Mouse (Mus musculus): ENCODE results near the gene Prss53. TPM values are rescaled to one million over a fixed set of nuclear protein-coding genes. Genes with fewer than 3 reads are reported as not detected.
"Not testable (repeated sequence)": the region's sequence is repeated elsewhere in the genome, so short reads cannot be mapped to it uniquely, and the experiment has no call there.

Gene Prss53
- total and polyA plus RNA-seq, 3 experiments, result 0.76 to 3.8 (median 1.2) TPM

GRCm38 (mm10) chr7:127849973-127850875 lies 40.5 kb downstream of the Prss53 start:
- no peak overlapping the region; the same call in 1 of the 2 replicates for H3K27ac ChIP-seq

GRCm38 (mm10) chr7:127842001-127842718 lies 48.6 kb downstream of the Prss53 start:
- Histone ChIP-seq H3K9ac (ENCODE audit: low read depth, low read length) (peak overlapping the region; percentile 76), H3K79me2 (replicated peaks; ENCODE audit: control insufficient read depth, insufficient read depth, low read length) (no peaks in the 10 kb centered on the region), H3K27ac (peak overlapping the region; percentile 87), H3K36me3 (ENCODE audit: control insufficient read depth, insufficient read depth, low read length) (peaks cover 3% of the 10 kb centered on the region), H3K27me3 (ENCODE audit: control insufficient read depth, insufficient read depth, low read length) (no peaks in the 10 kb centered on the region), H3K4me3 (peak overlapping the region; percentile 74), H3K4me1 (ENCODE audit: control insufficient read depth, insufficient read depth, low read length) (peaks cover 2% of the 10 kb centered on the region; the same call in 1 of the 2 replicates)
- peak; percentile 82 to 87 for DNase-seq
- no peak for TF ChIP-seq CTCF (IDR thresholded peaks at IDR 0.05)
- TF ChIP-seq EP300 (IDR thresholded peaks at IDR 0.05; ENCODE audit: insufficient read depth, low read depth, low read length), result no peak; the same call in 1 of the 2 replicates
- TF ChIP-seq POLR2A (IDR thresholded peaks at IDR 0.05; ENCODE audit: insufficient read depth, low read depth, low read length), result peak; percentile 97
- intact Hi-C loops (cut with DNase I), result loop anchor here (1.0 kb wide), 2 partner anchors 27 to 33 kb away; no protein-coding TSS in a partner anchor
- WGBS, result under 1% methylated on average over 40 of the region's 40 CpGs

More at GRCm38 (mm10) chr7:127849973-127850875, 40.5 kb downstream of the Prss53 start:
- H3K4me3 ChIP-seq, result no peak overlapping the region
- no peaks in the 10 kb centered on the region; the same call in 1 of the 2 replicates for H3K4me1 ChIP-seq (ENCODE audit: control insufficient read depth, insufficient read depth, low read length)
- WGBS, result 56% methylated on average over 6 of the region's 6 CpGs
- no peaks in the 10 kb centered on the region for H3K79me2 ChIP-seq (replicated peaks; ENCODE audit: control insufficient read depth, insufficient read depth, low read length)
- H3K9ac ChIP-seq (ENCODE audit: low read depth, low read length), result no peak overlapping the region
- DNase-seq, result no peak
- H3K27me3 ChIP-seq (ENCODE audit: control insufficient read depth, insufficient read depth, low read length), result no peaks in the 10 kb centered on the region
- no peaks in the 10 kb centered on the region for H3K36me3 ChIP-seq (ENCODE audit: control insufficient read depth, insufficient read depth, low read length)
- intact Hi-C loops (cut with DNase I), result no loop called here
- TF ChIP-seq EP300 (IDR thresholded peaks at IDR 0.05; ENCODE audit: insufficient read depth, low read depth, low read length) (no peak), CTCF (IDR thresholded peaks at IDR 0.05) (no peak), POLR2A (IDR thresholded peaks at IDR 0.05; ENCODE audit: insufficient read depth, low read depth, low read length) (0 out of 2 replicates have a peak, but pooled peaks have one; percentile 15)

GRCm38 (mm10) chr7:127841340-127842000 lies 49.3 kb downstream of the Prss53 start:
- H3K27me3 ChIP-seq (ENCODE audit: control insufficient read depth, insufficient read depth, low read length), result no peaks in the 10 kb centered on the region
- WGBS, result 1% methylated on average over 46 of the region's 46 CpGs
- intact Hi-C loops (cut with DNase I), result loop anchor here (1.0 kb wide), 1 partner anchor 41 kb away; the partner anchor contains the start of gene Hsd3b7
- H3K27ac ChIP-seq, result peak overlapping the region; percentile 87
- DNase-seq, result peak; percentile 95 to 96
- peak overlapping the region; percentile 76 for H3K9ac ChIP-seq (ENCODE audit: low read depth, low read length)
- peaks cover 2% of the 10 kb centered on the region; the same call in 1 of the 2 replicates for H3K4me1 ChIP-seq (ENCODE audit: control insufficient read depth, insufficient read depth, low read length)
- H3K36me3 ChIP-seq (ENCODE audit: control insufficient read depth, insufficient read depth, low read length), result peaks cover 3% of the 10 kb centered on the region
- no peaks in the 10 kb centered on the region for H3K79me2 ChIP-seq (replicated peaks; ENCODE audit: control insufficient read depth, insufficient read depth, low read length)
- peak overlapping the region; percentile 74 for H3K4me3 ChIP-seq
- TF ChIP-seq EP300 (IDR thresholded peaks at IDR 0.05; ENCODE audit: insufficient read depth, low read depth, low read length) (peak; percentile 40), CTCF (IDR thresholded peaks at IDR 0.05) (no peak), POLR2A (IDR thresholded peaks at IDR 0.05; ENCODE audit: insufficient read depth, low read depth, low read length) (peak; percentile 85)

- H3K79me2 ChIP-seq (replicated peaks; ENCODE audit: control insufficient read depth, insufficient read depth, low read length), result no peaks in the 10 kb centered on the region
- peak overlapping the region; percentile 70 for H3K9ac ChIP-seq (ENCODE audit: low read depth, low read length)
- TF ChIP-seq EP300 (IDR thresholded peaks at IDR 0.05; ENCODE audit: insufficient read depth, low read depth, low read length), result no peak
- no peak for TF ChIP-seq CTCF (IDR thresholded peaks at IDR 0.05)
- no peak for TF ChIP-seq POLR2A (IDR thresholded peaks at IDR 0.05; ENCODE audit: insufficient read depth, low read depth, low read length)
- peaks cover 2% of the 10 kb centered on the region; the same call in 1 of the 2 replicates for H3K4me1 ChIP-seq (ENCODE audit: control insufficient read depth, insufficient read depth, low read length)
- 4% methylated on average over 15 of the region's 15 CpGs for WGBS
- H3K4me3 ChIP-seq, result peak overlapping the region; percentile 74
- H3K27me3 ChIP-seq (ENCODE audit: control insufficient read depth, insufficient read depth, low read length), result no peaks in the 10 kb centered on the region
- peak in 1 of 2 experiments; percentile 65 for DNase-seq
- peaks cover 3% of the 10 kb centered on the region for H3K36me3 ChIP-seq (ENCODE audit: control insufficient read depth, insufficient read depth, low read length)
- intact Hi-C loops (cut with DNase I), result loop anchor here (1.0 kb wide), 1 partner anchor 41 kb away; the partner anchor contains the start of gene Hsd3b7
- peak overlapping the region; percentile 87 for H3K27ac ChIP-seq
Measured at GRCm38 (mm10) chr7:127840886-127841285, 49.9 kb downstream of the Prss53 start.

- 0 out of 2 replicates have a peak, but pooled peaks have one; percentile 3 for TF ChIP-seq CTCF (IDR thresholded peaks at IDR 0.05)
- DNase-seq; H3K27me3 ChIP-seq (ENCODE audit: control insufficient read depth, insufficient read depth, low read length); H3K9ac ChIP-seq (ENCODE audit: low read depth, low read length); intact Hi-C loops (cut with DNase I); H3K36me3 ChIP-seq (ENCODE audit: control insufficient read depth, insufficient read depth, low read length); H3K4me1 ChIP-seq (ENCODE audit: control insufficient read depth, insufficient read depth, low read length); H3K79me2 ChIP-seq (replicated peaks; ENCODE audit: control insufficient read depth, insufficient read depth, low read length); H3K4me3 ChIP-seq; H3K27ac ChIP-seq: not testable (repeated sequence)
- WGBS, result 90% methylated on average over 2 of the region's 2 CpGs
Measured at GRCm38 (mm10) chr7:127840031-127840430, 50.7 kb downstream of the Prss53 start.

Measured in heart, adult 2 months (tissue).